Comparison of ENCODE assay signal across 8 mouse cellular contexts in the genomic region with DNA sequence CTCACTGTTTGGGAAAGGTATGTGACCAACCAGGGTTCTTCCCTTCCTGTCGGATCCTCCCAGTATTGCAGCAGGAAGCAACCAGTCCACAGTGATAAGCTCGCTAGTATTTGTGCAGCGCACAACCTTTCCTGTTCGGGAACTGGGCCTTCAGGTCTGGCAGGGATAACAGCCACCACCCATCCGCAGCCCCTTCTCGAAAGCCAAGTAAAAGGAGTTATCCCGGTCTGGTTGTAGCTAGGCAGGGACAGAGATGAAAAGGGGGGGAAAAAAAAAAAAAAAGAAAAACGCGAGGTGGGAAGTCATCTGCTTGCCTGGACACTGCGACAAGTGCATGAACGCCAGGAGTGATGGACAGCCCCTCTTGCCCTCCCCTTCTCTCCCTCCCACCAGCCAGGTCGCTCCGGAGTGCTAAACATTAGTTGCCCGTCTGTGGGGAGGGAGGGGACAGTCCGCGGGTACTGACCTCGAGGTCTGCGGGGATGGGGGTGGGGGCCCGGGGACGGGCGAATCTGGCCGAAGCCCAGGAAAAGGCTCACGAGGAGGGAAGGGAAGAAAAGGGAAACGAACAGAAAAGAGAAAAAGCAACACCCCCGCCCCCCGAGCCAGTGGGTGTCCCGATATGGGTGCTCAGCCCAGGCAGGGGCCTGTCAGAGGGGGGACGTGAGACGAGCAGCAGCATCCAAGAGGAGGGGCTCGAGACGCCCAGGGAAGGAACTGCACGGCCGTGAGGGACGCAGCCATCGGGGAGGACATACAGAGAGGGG. TPM values are rescaled to one million over a fixed set of nuclear protein-coding genes. Genes with fewer than 3 reads are reported as not detected.
DNase-seq lines count a peak whose midpoint lies in the region; ATAC-seq lines count a peak whose summit lies in the region.

No protein-coding gene starts in this region.

- H3K4me1 ChIP-seq in embryonic facial prominence, embryonic 13.5 days = peaks cover 6% of the 10 kb centered on the region; the same call in 1 of the 2 replicates
- peaks cover 8% of the 10 kb centered on the region for H3K4me1 ChIP-seq in limb, embryonic 13.5 days
- peaks cover 8% of the 10 kb centered on the region for H3K4me1 ChIP-seq in midbrain, embryonic 14.5 days (ENCODE audit: control insufficient read depth, insufficient read depth, low read length)

- peak overlapping the region; percentile 93 for H3K9ac ChIP-seq in embryonic facial prominence, embryonic 13.5 days
- H3K9ac ChIP-seq in limb, embryonic 13.5 days = peak overlapping the region; percentile 95
- H3K9ac ChIP-seq in midbrain, embryonic 14.5 days (replicated peaks; ENCODE audit: low read length) = peak overlapping the region; percentile 87

- H3K36me3 ChIP-seq in embryonic facial prominence, embryonic 13.5 days = no peaks in the 10 kb centered on the region
- no peaks in the 10 kb centered on the region for H3K36me3 ChIP-seq in limb, embryonic 13.5 days
- no peaks in the 10 kb centered on the region for H3K36me3 ChIP-seq in midbrain, embryonic 14.5 days (ENCODE audit: control insufficient read depth, insufficient read depth, low read length)

- WGBS in embryonic facial prominence, embryonic 13.5 days = under 1% methylated on average over 35 of the region's 35 CpGs
- WGBS in limb, embryonic 13.5 days = under 1% methylated on average over 35 of the region's 35 CpGs
- WGBS in midbrain, embryonic 14.5 days = 1% methylated on average over 35 of the region's 35 CpGs

- no peaks in the 10 kb centered on the region for H3K27me3 ChIP-seq in embryonic facial prominence, embryonic 13.5 days
- H3K27me3 ChIP-seq in limb, embryonic 13.5 days = no peaks in the 10 kb centered on the region
- H3K27me3 ChIP-seq in midbrain, embryonic 14.5 days (ENCODE audit: control insufficient read depth, insufficient read depth, low read length) = no peaks in the 10 kb centered on the region

- ATAC-seq in embryonic facial prominence, embryonic 13.5 days (ENCODE audit: insufficient number of reproducible peaks, insufficient read depth, low FRiP score, low TSS enrichment, low read depth) = peak; percentile 81
- ATAC-seq in limb, embryonic 13.5 days (ENCODE audit: low FRiP score, low read depth) = peak; percentile 25; the same call in 1 of the 2 replicates
- peak; percentile 81 for ATAC-seq in midbrain, embryonic 14.5 days (ENCODE audit: low FRiP score, low TSS enrichment)

- H3K9me3 ChIP-seq in embryonic facial prominence, embryonic 13.5 days = no peaks in the 10 kb centered on the region
- H3K9me3 ChIP-seq in limb, embryonic 13.5 days = no peaks in the 10 kb centered on the region
- H3K9me3 ChIP-seq in midbrain, embryonic 14.5 days (ENCODE audit: control insufficient read depth, low read length) = no peaks in the 10 kb centered on the region

- H3K27ac ChIP-seq in embryonic facial prominence, embryonic 13.5 days = peak overlapping the region; percentile 92
- peak overlapping the region; percentile 87 for H3K27ac ChIP-seq in limb, embryonic 13.5 days
- peak overlapping the region; percentile 93 for H3K27ac ChIP-seq in midbrain, embryonic 14.5 days (replicated peaks; ENCODE audit: low read depth, low read length)

- H3K4me3 ChIP-seq in embryonic facial prominence, embryonic 13.5 days = peak overlapping the region; percentile 99
- H3K4me3 ChIP-seq in limb, embryonic 13.5 days = peak overlapping the region; percentile 97
- peak overlapping the region; percentile 92 for H3K4me3 ChIP-seq in midbrain, embryonic 14.5 days (replicated peaks; ENCODE audit: low read depth, low read length)

- DNase-seq in B cell, adult 2 months = peak; percentile 24
- DNase-seq in adrenal gland, postnatal 4 days (ENCODE audit: low spot score in 2 of 2) = peak; percentile 10 to 42
- DNase-seq in heart, adult 18-20 months = peak; percentile 83 to 91
- peak; percentile 69 for DNase-seq in kidney, adult 18-20 months
- peak; percentile 76 for DNase-seq in midbrain, embryonic 14.5 days
- peak; percentile 18 to 33 for DNase-seq in spleen, postnatal 14 days (ENCODE audit: low spot score in 2 of 2)

- H3K4me2 ChIP-seq in embryonic facial prominence, embryonic 13.5 days = peak overlapping the region; percentile 72
- H3K4me2 ChIP-seq in limb, embryonic 13.5 days (replicated peaks) = peak overlapping the region; percentile 71
- peak overlapping the region; percentile 84 for H3K4me2 ChIP-seq in midbrain, embryonic 14.5 days (ENCODE audit: low read length)

RNA-seq across cellular contexts. Expression of gene Rab11a, which starts 0.7 kb away (rescaled TPM):
- 100 to 1,000 TPM; 304 to 332 TPM for total RNA-seq in adrenal gland, postnatal 4 days (2021)
- 293 and 330 TPM in 2 replicates for polyA plus RNA-seq in embryonic facial prominence, embryonic 13.5 days (2015; fragmentation: Nextera tagmentation; extraction: Ambion mirVana)
- 100 to 1,000 TPM; 176 to 180 TPM for total RNA-seq in heart, adult 18-20 months (2021)
- 320 and 323 TPM in 2 replicates for polyA plus RNA-seq in limb, embryonic 13.5 days (2015; fragmentation: Nextera tagmentation; extraction: Ambion mirVana)
- polyA plus RNA-seq in midbrain, embryonic 14.5 days (2014; fragmentation: Nextera tagmentation; extraction: Ambion mirVana) = 446 and 467 TPM in 2 replicates

Comparison
In these comparisons a context has a peak if more than half of its experiments do, and no peak if none do; other contexts are left out.
1. Peak in every context shown above with its lines: DNase-seq, ATAC-seq, H3K4me3 ChIP-seq and H3K27ac ChIP-seq.
2. DNase-seq: peak in every context shown above with its lines; median percentile 87 in heart, adult 18-20 months; 76 in midbrain, embryonic 14.5 days; 69 in kidney, adult 18-20 months; 26 in adrenal gland, postnatal 4 days; 26 in spleen, postnatal 14 days; 24 in B cell, adult 2 months.
3. ATAC-seq: peak in every context shown above with its lines; median percentile 81 in embryonic facial prominence, embryonic 13.5 days; 81 in midbrain, embryonic 14.5 days; 25 in limb, embryonic 13.5 days.